Mouse (Mus musculus): ENCODE measurements around the gene Pank2. TPM values are rescaled to one million over a fixed set of nuclear protein-coding genes. Genes with fewer than 3 reads are reported as not detected.
A peak's percentile ranks its signal among the peaks of the same experiment; 100 is the strongest.
"Not testable (repeated sequence)": the region's sequence is repeated elsewhere in the genome, so short reads cannot be mapped to it uniquely, and the experiment has no call there.

Gene Pank2
- polyA plus RNA-seq, 1 experiment from 2014 or later = 66.5 TPM

DNA sequence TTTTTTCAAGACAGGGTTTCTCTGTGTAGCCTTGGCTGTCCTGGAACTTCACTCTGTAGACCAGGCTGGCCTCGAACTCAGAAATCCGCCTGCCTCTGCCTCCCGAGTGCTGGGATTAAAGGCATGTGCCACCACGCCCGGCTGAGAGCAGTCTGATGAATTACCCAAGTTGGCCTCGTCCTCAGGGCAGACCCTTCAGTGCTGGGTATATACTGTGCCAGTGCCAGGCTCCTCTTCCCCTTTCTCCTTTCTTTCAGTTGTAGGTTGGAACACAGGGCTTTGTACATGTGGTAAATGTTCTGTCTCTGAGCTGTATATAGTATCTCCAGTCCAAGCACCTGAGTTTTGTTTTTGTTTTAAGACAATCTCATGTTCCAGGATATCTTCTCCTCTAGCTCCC lies 1.7 kb downstream of the Pank2 start:
- DNase-seq (ENCODE audit: low spot score) (no peak), ATAC-seq (replicated peaks; ENCODE audit: low FRiP score) (no peak)
- Histone ChIP-seq H3K36me3 (ENCODE audit: control insufficient read depth, insufficient read depth, low read length) (no peaks in the 10 kb centered on the region), H3K4me1 (replicated peaks; ENCODE audit: control insufficient read depth, insufficient read depth, low read length) (peaks cover 8% of the 10 kb centered on the region; the same call in 1 of the 2 replicates), H3K4me2 (ENCODE audit: low read depth, low read length, severe bottlenecking) (peak overlapping the region; percentile 73), H3K9ac (ENCODE audit: low read length) (no peak overlapping the region), H3K4me3 (ENCODE audit: low read depth, low read length) (peak overlapping the region; percentile 90), H3K9me3 (ENCODE audit: control insufficient read depth, low read length) (no peaks in the 10 kb centered on the region), H3K27ac (ENCODE audit: low read depth, low read length) (no peak overlapping the region), H3K27me3 (ENCODE audit: control insufficient read depth, insufficient read depth, low read length) (no peaks in the 10 kb centered on the region)
- WGBS = 82% methylated on average over 6 of the region's 6 CpGs

- no peaks in the 10 kb centered on the region for H3K27me3 ChIP-seq (ENCODE audit: control insufficient read depth, insufficient read depth, low read length)
- H3K36me3 ChIP-seq (ENCODE audit: control insufficient read depth, insufficient read depth, low read length) = no peaks in the 10 kb centered on the region
- no peak overlapping the region for H3K4me2 ChIP-seq (ENCODE audit: low read depth, low read length, severe bottlenecking)
- no peak for ATAC-seq (replicated peaks; ENCODE audit: low FRiP score)
- H3K27ac ChIP-seq (ENCODE audit: low read depth, low read length) = no peak overlapping the region
- peaks cover 8% of the 10 kb centered on the region; the same call in 1 of the 2 replicates for H3K4me1 ChIP-seq (replicated peaks; ENCODE audit: control insufficient read depth, insufficient read depth, low read length)
- no peak for DNase-seq (ENCODE audit: low spot score)
- no peaks in the 10 kb centered on the region for H3K9me3 ChIP-seq (ENCODE audit: control insufficient read depth, low read length)
- H3K4me3 ChIP-seq (ENCODE audit: low read depth, low read length) = no peak overlapping the region
- H3K9ac ChIP-seq (ENCODE audit: low read length) = no peak overlapping the region
- 86% methylated on average over 2 of the region's 2 CpGs for WGBS
Measured at GRCm38 (mm10) chr2:131265056-131265455, 2.8 kb downstream of the Pank2 start.

- Histone ChIP-seq H3K27me3 (ENCODE audit: control insufficient read depth, insufficient read depth, low read length) (no peaks in the 10 kb centered on the region), H3K36me3 (ENCODE audit: control insufficient read depth, insufficient read depth, low read length) (peaks cover 15% of the 10 kb centered on the region)
- WGBS = 96% methylated on average over 3 of the region's 3 CpGs
Measured at GRCm38 (mm10) chr2:131275493-131275892, 13.2 kb downstream of the Pank2 start.

DNA sequence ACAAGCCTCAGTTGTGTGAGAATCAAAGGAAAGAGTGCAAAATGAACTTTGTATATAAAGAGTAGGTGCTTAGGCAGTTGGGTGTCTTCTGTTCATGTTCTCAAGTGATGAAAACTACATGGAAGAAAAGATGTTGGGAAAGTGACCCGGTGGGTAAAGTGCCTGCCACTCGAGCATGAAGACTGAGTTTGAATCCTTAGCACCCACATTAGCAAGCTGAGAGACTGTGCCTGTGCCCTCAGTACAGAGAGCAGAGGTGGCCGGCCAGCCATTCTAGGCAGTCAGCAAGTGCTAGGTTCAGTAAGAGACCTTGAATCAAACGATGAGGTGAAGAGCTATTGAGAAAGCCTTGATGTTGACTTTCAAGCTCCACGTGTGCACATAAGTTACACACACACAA lies 14.4 kb downstream of the Pank2 start:
- peaks cover 15% of the 10 kb centered on the region for H3K36me3 ChIP-seq (ENCODE audit: control insufficient read depth, insufficient read depth, low read length)
- no peak overlapping the region for H3K4me2 ChIP-seq (ENCODE audit: low read depth, low read length, severe bottlenecking)

More at GRCm38 (mm10) chr2:131275493-131275892, 13.2 kb downstream of the Pank2 start:
- Histone ChIP-seq H3K27ac (ENCODE audit: low read depth, low read length) (no peak overlapping the region), H3K9me3 (ENCODE audit: control insufficient read depth, low read length) (no peaks in the 10 kb centered on the region), H3K9ac (ENCODE audit: low read length) (no peak overlapping the region), H3K4me1 (replicated peaks; ENCODE audit: control insufficient read depth, insufficient read depth, low read length) (no peaks in the 10 kb centered on the region), H3K4me2 (ENCODE audit: low read depth, low read length, severe bottlenecking) (no peak overlapping the region), H3K4me3 (ENCODE audit: low read depth, low read length) (no peak overlapping the region)
- ATAC-seq (replicated peaks; ENCODE audit: low FRiP score) = no peak
- no peak for DNase-seq (ENCODE audit: low spot score)

GRCm38 (mm10) chr2:131281596-131281995 lies 19.3 kb downstream of the Pank2 start:
- no peak for DNase-seq (ENCODE audit: low spot score)
- ATAC-seq (replicated peaks; ENCODE audit: low FRiP score) = no peak
- Histone ChIP-seq H3K4me2 (ENCODE audit: low read depth, low read length, severe bottlenecking) (no peak overlapping the region), H3K4me1 (replicated peaks; ENCODE audit: control insufficient read depth, insufficient read depth, low read length) (no peaks in the 10 kb centered on the region), H3K36me3 (ENCODE audit: control insufficient read depth, insufficient read depth, low read length) (peaks cover 2% of the 10 kb centered on the region; the same call in 1 of the 2 replicates), H3K27ac (ENCODE audit: low read depth, low read length) (no peak overlapping the region), H3K9me3 (ENCODE audit: control insufficient read depth, low read length) (no peaks in the 10 kb centered on the region), H3K4me3 (ENCODE audit: low read depth, low read length) (no peak overlapping the region), H3K27me3 (ENCODE audit: control insufficient read depth, insufficient read depth, low read length) (no peaks in the 10 kb centered on the region), H3K9ac (ENCODE audit: low read length) (no peak overlapping the region)
- WGBS = 89% methylated on average over 1 of the region's 1 CpGs

More for the DNA sequence above, 14.4 kb downstream of the Pank2 start:
- DNase-seq (ENCODE audit: low spot score) = no peak
- H3K9me3 ChIP-seq (ENCODE audit: control insufficient read depth, low read length) = no peaks in the 10 kb centered on the region
- H3K9ac ChIP-seq (ENCODE audit: low read length) = no peak overlapping the region
- 89% methylated on average over 5 of the region's 5 CpGs for WGBS
- no peak overlapping the region for H3K4me3 ChIP-seq (ENCODE audit: low read depth, low read length)
- no peaks in the 10 kb centered on the region for H3K4me1 ChIP-seq (replicated peaks; ENCODE audit: control insufficient read depth, insufficient read depth, low read length)
- H3K27me3 ChIP-seq (ENCODE audit: control insufficient read depth, insufficient read depth, low read length) = no peaks in the 10 kb centered on the region
- no peak overlapping the region for H3K27ac ChIP-seq (ENCODE audit: low read depth, low read length)
- ATAC-seq (replicated peaks; ENCODE audit: low FRiP score) = no peak

DNA sequence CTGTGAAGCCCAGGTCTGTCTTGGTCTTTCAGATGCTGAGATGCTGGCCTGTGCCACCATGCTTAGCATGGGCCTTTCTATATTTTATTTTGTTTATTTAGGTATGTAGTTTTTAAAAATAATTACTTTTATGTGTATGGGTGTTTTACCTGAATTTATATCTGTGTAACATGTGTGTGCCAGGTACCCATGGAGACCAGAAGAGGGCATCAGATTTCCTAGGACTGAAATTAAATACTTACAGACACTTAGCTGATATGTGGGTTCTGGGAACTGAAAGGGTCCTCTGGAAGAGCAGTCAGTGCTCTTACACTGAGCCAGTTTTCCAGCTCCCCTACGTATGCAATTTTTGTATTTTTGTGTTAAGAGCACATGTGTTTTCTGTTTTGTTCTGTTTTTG lies 24.0 kb downstream of the Pank2 start:
- no peak for ATAC-seq (replicated peaks; ENCODE audit: low FRiP score)
- no peak overlapping the region for H3K4me2 ChIP-seq (ENCODE audit: low read depth, low read length, severe bottlenecking)

DNA sequence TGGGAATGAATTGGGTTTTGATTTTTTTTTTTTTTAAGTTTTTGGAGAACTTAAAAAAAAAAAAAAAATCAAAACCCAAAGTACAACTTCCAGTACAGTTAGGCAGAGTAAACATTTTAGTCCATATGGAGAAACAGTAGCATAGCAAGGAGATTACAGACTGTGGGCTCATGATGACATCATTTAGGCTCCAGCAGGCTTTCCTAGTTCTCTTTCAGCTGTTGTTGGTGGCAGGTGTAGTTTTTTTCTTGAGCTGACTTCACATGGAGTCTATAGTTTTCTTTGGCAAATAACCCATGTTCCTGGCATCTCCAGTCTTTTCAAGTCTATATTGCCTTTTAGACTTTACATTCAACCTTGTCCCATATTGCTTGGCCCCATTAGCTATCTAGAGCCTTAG lies 28.4 kb downstream of the Pank2 start:
- H3K4me3 ChIP-seq (ENCODE audit: low read depth, low read length) = no peak overlapping the region
- H3K9ac ChIP-seq (ENCODE audit: low read length) = no peak overlapping the region
- H3K4me1 ChIP-seq (replicated peaks; ENCODE audit: control insufficient read depth, insufficient read depth, low read length) = no peaks in the 10 kb centered on the region
- ATAC-seq (replicated peaks; ENCODE audit: low FRiP score) (no peak), DNase-seq (ENCODE audit: low spot score) (no peak)
- H3K4me2 ChIP-seq (ENCODE audit: low read depth, low read length, severe bottlenecking) = no peak overlapping the region
- H3K27me3 ChIP-seq (ENCODE audit: control insufficient read depth, insufficient read depth, low read length) = no peaks in the 10 kb centered on the region
- H3K27ac ChIP-seq (ENCODE audit: low read depth, low read length) = no peak overlapping the region
- H3K9me3 ChIP-seq (ENCODE audit: control insufficient read depth, low read length) = no peaks in the 10 kb centered on the region
- peaks cover 14% of the 10 kb centered on the region; the same call in 1 of the 2 replicates for H3K36me3 ChIP-seq (ENCODE audit: control insufficient read depth, insufficient read depth, low read length)

More for the DNA sequence above, 24.0 kb downstream of the Pank2 start:
- DNase-seq (ENCODE audit: low spot score) = no peak
- Histone ChIP-seq H3K4me3 (ENCODE audit: low read depth, low read length) (no peak overlapping the region), H3K9me3 (ENCODE audit: control insufficient read depth, low read length) (no peaks in the 10 kb centered on the region), H3K27ac (ENCODE audit: low read depth, low read length) (no peak overlapping the region), H3K4me1 (replicated peaks; ENCODE audit: control insufficient read depth, insufficient read depth, low read length) (no peaks in the 10 kb centered on the region), H3K27me3 (ENCODE audit: control insufficient read depth, insufficient read depth, low read length) (no peaks in the 10 kb centered on the region), H3K9ac (ENCODE audit: low read length) (no peak overlapping the region), H3K36me3 (ENCODE audit: control insufficient read depth, insufficient read depth, low read length) (peaks cover 10% of the 10 kb centered on the region; the same call in 1 of the 2 replicates)
- WGBS = 97% methylated on average over 1 of the region's 1 CpGs

GRCm38 (mm10) chr2:131296746-131297261 lies 34.5 kb downstream of the Pank2 start:
- H3K4me2 ChIP-seq (ENCODE audit: low read depth, low read length, severe bottlenecking) = no peak overlapping the region
- ATAC-seq (replicated peaks; ENCODE audit: low FRiP score) = no peak
- DNase-seq (ENCODE audit: low spot score) = no peak
- no peaks in the 10 kb centered on the region for H3K4me1 ChIP-seq (replicated peaks; ENCODE audit: control insufficient read depth, insufficient read depth, low read length)
- no peak overlapping the region for H3K9ac ChIP-seq (ENCODE audit: low read length)
- peaks cover 7% of the 10 kb centered on the region; the same call in 1 of the 2 replicates for H3K36me3 ChIP-seq (ENCODE audit: control insufficient read depth, insufficient read depth, low read length)
- 92% methylated on average over 2 of the region's 2 CpGs for WGBS
- H3K27ac ChIP-seq (ENCODE audit: low read depth, low read length) = no peak overlapping the region
- H3K9me3 ChIP-seq (ENCODE audit: control insufficient read depth, low read length) = no peaks in the 10 kb centered on the region
- no peaks in the 10 kb centered on the region for H3K27me3 ChIP-seq (ENCODE audit: control insufficient read depth, insufficient read depth, low read length)
- H3K4me3 ChIP-seq (ENCODE audit: low read depth, low read length) = no peak overlapping the region

GRCm38 (mm10) chr2:131298674-131299073 lies 36.4 kb downstream of the Pank2 start:
- not testable (repeated sequence) for H3K4me2 ChIP-seq (ENCODE audit: low read depth, low read length, severe bottlenecking); ATAC-seq (replicated peaks; ENCODE audit: low FRiP score); H3K36me3 ChIP-seq (ENCODE audit: control insufficient read depth, insufficient read depth, low read length); H3K27me3 ChIP-seq (ENCODE audit: control insufficient read depth, insufficient read depth, low read length); DNase-seq (ENCODE audit: low spot score); H3K27ac ChIP-seq (ENCODE audit: low read depth, low read length); H3K9ac ChIP-seq (ENCODE audit: low read length); H3K9me3 ChIP-seq (ENCODE audit: control insufficient read depth, low read length); H3K4me1 ChIP-seq (replicated peaks; ENCODE audit: control insufficient read depth, insufficient read depth, low read length); H3K4me3 ChIP-seq (ENCODE audit: low read depth, low read length)
- WGBS = 44% methylated on average over 7 of the region's 7 CpGs
